Mouse (Mus musculus) layer of hippocampus, adult 18-20 months (tissue): ENCODE measurements at regions not wholly inside any gene's neighbourhood (a gene's known extent, or its start where the extent isn't known, plus 50 kb on each side); places are given as distances from the start of the nearest gene placed in this dataset.

Experiments
- DNase-seq, 2 experiments: peaks; one replicate each; pipeline ENCODE4 v3.0.0; 2022; ENCODE audit warnings: low spot score in 2 of 2

DNA sequence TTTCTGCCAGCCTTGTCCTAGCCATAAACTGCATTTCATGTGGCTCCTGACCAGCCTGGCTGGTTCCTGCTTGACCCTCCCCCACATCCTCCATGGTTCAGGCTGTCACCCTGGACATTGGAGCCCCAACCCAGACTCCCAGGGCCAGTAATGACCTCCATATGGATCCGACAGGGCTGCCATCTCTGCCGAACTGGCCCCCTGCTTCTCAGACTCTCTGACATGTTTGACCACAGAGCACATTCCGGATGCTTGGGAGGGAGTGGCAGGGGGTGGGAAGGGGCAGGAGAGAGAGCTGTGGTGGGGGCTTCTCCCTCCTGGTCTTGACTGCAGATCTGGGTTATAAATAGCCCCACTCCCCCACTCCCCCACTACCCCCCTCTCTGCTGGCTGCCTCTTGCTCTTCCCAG lies 59.0 kb upstream of the Actrt2 start:
- no peak for DNase-seq

DNA sequence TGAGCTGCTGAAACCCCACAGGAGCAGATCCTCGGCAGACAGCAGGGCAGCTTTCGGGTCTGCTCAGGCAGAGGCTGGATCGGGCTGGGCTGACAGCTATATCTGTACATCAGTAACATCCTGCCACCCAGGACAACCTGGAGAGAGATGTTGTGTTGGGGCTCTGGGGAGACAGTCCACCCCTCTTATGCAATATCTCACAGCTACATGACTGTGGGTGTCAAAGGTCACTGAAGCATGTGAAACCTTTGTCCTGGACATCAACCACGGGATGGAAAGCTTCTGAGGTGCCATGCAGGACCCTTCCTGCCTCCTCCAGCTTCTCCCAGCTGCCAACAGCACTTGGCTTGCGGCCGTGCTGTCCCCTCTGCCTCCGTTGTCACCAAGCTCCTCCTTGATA lies 60.3 kb upstream of the Actrt2 start:
- no peak for DNase-seq

DNA sequence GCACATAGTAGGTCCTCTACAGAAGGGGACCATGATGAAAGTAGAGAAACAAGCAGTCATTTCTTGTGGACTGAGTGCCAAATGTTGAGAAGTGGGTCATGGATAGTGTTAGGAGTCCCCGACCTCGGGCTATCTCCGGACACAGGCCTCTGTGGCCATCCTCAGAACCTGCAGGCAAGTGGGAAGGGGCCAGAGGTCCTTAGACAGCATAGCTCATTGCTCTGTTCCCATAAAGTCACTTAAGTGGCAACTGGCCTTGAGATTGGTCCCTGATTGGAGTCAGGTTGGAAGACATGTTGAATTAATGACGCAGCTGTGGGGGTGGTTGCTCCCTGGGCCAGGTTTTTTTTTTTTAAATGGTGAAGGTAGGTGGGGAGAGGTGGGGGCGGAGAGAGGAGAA lies 63.0 kb upstream of the Actrt2 start:
- DNase-seq: no peak

DNA sequence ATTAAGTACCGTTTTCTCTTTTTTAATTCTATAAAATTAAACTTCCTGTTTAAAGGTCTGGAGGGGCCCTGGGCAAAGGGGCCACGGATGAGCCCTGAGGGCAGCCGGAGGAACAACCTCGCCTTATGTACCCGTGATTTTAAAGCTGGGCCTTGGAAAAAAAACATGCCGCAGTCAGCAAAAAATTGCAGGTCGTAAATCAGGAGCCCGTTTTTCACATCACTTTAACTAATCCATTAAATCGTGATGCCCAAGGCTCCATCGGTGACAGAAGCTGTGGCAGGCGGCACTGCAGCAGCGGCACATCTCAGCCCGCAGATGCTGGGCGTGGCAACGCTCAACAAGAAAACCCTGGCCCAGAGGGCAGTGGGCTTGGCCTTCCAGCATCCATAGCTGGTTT lies 63.7 kb upstream of the Actrt2 start:
- no peak for DNase-seq

DNA sequence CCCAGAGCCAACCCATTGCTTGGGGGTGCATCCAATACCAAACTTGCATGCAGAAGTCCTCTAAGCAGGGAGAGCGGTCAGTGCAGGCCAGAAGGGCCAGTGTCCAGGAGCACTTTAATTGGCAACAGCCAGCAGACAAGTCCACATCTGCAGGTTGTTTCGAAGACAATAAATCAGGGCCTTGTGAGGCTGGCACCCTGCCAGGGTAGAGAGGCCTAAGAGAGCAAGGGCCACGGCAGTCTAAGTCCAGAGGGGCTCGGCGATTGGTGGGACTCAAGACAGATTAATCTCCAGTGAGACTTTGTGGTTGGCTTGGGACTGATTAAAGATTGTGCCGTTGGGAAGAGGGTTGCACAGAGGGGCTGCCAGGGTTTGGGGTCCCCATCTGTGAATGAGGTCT lies 68.4 kb upstream of the Actrt2 start:
- no peak for DNase-seq

DNA sequence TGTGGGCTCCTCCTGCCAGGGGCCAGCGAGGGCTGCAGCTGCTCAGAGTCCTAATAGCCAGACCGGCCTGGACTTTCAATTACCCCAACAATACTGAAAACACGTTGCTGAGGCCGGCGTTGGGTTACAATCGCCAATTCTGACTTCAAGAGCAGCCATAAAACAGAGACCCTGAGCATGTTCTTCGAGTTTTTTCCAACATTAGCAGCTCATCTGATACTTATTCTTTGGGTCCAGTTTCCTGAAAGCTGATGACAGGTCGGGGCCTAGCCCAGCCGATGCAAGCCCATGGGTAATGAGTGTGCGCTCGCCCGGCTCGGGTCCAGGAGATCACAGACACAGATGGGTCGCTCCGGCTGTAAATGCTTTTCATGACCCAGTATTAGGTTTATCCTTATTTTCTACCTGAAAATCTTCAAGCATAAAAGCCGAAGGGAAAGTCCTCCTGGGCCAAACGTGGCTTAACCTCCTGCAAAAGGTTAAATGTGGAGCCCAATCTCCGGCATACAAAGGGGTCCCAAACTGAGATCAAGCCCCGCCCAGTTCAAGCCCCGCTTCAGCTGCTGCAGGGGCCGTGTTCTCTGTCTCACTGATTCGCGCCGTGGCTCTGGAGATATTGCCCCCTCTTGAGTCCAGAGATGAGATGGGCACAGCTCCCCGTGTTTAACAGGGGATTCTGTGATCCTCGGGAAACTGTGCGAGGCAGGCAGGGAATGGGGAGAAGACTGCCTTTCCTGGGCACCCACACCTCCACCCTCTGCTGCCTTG lies 73.6 kb upstream of the Actrt2 start:
- DNase-seq: no peak

DNA sequence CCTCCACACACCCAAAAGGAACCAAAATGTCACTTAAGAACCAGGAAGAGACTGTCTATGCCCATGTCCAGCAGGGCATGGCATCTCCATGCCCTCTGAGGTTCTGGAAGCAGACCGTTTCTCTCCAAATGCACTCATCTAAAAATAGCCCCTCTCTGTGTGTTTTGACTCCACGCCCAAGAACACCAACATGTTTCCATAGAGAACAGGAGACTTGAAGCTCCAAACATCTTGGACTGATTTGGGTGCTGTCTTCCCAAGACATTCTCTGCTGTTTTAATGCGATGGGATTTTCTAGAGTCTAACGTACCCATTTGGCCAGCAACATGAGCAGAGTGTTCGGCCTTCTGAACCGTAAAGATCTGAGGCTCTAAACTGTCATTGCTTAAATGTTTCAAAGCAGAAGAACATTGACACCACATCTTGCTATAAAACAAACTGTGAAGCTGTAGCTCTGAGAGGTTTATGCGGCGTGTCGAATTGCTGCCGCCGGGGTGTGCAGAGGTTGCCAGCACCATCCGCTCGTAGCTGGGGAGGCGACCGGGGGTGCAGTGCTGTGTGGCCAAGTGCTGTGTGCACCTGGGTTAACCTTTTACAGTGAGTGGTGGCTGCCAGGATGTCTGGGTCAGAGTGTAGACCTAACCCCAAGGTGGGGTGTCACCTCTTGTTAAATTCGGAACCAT lies 78.8 kb upstream of the Actrt2 start:
- DNase-seq: no peak

DNA sequence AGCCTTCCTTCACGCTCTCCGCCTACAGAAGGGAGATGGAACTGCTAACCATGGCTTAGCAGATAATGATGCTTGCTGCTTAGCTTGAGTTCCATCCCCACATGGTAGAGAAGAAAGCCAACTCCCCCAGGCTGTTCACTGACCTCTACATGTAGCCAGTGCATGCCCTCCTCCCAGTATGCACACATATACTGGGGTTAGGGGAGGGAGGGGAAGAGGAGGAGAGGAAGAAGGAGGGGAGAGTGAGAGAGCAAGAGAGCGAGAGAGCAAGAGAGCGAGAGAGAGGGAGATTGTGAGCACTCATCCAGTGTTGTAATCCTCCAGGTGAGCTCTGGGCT lies 79.3 kb upstream of the Actrt2 start:
- no peak for DNase-seq

DNA sequence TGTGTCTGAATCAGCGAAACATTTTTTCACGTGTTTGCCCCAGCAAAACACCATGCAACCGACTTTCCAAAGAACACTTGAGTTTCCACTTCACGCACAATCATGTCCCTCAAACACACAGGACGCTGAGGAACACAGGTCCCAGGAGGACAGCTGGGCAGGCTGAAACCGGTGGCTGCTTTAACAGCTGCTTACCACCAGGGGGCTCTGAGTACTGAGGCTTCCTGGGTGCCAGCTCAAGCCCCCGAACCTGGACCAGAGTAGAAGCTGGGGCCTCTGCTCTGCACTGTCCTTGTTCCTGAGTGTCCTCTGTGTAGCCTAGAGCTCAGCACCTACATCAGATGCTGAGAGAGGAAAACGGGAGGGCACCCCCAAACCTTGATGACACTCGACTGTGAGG lies 81.5 kb upstream of the Actrt2 start:
- peak in 1 of 2 experiments; percentile 9 for DNase-seq

DNA sequence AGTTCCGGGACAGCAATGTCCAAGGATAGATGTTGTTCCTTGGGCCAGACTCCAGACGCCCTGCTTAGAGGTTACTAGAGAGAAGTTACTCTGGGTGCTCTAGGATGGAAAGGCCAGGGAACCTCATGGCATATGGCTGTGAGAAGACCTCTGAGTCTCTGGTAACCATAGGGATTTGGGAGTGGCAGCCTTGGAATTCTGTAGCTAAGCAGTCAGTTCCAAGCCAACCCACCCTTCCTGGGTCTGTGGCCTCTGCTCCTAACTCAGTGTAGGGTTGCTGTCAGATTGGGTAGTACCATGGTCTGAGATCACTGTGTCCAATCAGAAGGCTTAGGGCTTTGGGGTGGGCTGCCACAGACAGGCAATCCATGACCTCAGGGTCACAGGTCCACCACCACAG lies 82.3 kb upstream of the Actrt2 start:
- DNase-seq: no peak

DNA sequence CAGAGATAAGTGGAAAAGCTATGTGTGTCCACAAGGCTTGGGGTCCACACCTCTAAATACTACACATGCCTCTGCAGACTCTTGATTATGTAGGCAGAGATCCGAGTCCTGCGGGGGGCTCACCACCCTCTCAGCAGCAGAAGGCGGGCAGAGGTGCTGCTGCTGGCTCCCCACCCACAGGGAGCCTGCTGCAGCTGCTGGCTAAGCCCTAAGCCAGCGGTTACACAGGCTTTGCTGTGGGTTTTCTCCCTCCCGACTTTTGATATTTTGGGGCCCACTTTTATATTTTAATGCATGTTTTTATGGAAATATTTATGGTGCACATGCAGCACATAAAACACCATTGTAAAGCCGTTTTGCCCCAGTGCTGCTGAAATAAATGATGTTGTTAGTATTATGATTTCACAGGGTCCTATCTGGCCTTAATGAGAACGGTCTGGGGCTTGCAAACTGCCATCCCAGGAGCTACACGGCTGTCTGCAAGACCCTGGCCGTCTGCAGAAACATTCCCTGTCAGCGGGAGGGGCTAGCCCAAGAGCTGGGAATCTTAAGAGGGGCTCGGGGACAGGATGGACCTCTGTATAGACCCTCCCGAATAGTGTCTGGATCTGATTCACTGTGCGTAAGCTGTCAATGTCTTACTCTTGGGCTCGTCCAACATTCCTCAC lies 82.9 kb upstream of the Actrt2 start:
- no peak for DNase-seq

DNA sequence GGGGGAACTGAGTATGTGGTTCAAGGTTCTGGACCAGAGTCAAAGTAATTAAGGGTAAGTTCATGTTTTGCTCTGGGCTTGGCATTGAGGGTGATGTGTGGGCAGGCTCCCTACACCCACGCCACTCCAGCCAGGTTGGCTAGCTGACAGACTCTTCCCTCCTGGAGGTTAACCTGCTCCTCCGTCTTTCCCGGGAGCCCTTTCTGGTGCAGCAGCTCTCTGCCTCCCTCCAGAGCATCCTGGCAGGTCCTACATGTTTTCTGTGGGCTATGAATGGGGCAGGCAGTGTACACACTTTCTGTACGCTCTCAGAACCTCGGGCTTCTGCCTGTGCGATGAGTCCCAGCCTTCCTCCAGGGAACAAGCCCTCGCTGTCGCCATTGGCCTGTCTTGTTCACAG lies 82.8 kb upstream of the Ttc34 start:
- no peak for DNase-seq

DNA sequence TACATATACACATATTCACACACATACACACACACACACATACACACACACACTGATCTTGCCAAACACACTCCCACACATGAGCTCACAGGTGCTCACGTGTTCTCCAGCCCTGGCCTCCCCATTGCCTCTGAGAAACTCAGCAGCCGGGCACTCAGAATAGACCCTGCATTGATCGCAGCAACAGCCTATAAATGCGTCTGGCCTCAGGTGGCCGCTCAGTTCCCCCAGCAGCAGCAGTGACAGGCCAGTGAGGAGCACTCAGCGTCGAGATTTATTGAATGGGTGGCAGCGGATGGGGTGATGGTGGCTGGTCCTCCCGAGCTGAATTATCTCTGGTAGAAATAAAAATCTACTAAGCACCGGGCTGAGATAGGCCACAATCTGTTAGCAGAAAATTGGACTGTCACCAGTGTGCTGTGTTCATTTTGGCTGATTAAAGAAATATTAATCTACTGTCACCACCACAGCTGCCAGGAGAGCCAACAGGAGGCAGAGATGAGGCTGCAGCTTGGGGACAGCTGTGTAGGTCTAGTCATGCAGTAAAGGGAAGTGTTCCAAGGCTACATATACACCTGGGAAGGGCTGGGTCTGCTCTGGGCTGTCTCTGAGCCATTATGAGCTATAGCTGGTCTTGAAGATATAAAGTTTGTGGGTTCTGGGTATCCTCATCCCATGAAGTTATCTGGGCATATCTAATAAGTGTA lies 80.4 kb upstream of the Ttc34 start:
- DNase-seq: peak in 1 of 2 experiments; percentile 9

DNA sequence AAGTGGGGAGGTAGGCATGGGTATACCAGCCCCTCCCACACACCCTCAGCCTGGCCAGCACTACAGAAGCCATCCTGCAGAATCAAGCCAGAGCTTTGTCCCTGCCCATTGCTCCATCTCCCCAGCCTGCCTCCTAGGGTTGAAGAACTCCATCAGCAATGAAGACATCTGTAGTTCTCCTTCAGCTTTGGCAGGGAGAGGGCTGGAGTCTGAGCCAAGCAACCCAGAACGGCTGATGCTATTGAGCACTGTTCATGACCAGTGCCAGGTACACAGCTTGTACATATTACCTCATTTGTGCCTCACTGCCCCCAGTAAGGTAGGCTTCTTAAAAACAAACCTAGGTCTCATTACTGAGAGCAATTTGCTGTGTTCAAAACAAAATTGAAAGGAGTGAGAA lies 77.4 kb upstream of the Ttc34 start:
- peak in 1 of 2 experiments; percentile 11 for DNase-seq

DNA sequence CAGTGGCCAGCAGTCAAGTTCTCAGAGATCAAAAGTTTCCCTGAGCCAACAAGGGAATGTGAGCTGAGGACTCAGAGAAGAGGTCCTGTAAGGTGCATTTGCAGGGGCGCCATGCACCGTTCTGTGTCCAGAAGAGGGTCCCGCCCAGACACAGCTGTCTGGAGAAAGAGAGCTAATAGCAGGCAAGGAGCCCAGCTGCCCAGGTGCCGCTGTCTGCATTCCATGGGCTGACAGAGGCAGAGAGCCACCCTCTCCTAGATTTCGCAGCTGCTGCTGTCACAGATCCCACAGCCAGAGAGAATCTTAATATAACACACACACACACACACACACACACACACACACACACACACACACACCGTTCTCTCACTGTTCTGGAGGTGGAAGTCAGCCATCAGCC lies 73.0 kb upstream of the Ttc34 start:
- no peak for DNase-seq

DNA sequence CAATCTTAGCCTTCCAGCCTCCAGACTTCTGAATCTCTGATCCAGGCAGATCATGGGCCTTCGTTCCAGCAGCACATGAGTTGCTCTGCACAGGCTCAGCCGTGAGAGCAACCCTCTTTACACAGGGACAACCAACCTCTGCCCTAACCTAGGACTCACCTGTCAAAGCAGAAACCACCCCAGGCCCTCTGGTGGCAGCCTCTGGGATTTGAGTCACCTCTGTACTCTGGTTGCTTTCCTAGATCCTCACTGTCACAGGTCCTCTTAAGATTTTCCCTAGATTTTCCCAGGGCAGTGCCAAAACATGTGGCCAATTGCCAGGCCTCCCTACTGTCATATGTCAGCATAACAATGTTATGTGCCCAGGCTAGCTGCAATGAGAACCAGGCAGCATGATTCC lies 71.1 kb upstream of the Ttc34 start:
- no peak for DNase-seq

DNA sequence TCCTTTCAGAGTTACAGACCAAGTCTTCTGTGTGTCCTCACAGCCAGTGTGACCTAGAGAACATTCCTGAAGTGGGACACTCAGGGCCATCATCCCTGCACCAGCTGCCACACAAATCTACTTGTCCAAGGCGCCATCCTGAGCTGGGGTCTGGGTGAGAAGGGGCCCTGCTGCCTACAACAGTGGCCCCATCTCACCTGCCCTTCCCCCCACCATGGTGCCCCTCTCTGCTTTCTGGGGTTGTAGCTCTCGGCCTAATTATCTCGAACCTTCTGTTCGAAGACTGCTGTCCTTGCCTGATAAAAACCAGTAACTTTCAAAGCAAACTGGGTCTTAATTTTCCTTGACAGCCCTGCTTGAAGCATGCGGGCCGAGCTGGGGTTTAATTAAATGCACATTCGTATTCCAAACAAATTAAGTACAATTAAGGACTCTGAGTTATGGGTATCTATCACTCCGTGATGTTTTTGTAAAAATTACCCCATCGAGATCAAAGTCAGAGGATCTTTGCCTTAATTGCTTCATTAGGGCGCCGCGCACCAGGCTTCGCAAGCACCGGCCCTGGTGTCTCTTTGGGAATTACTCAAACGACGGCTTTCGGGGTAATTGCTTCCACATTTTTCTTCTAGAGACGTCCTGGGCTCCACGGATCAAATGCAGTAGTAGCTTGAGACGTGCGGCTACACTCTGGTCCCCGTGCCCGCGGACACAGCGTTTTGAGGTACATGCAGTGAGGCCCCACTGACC lies 65.8 kb upstream of the Ttc34 start:
- no peak for DNase-seq

DNA sequence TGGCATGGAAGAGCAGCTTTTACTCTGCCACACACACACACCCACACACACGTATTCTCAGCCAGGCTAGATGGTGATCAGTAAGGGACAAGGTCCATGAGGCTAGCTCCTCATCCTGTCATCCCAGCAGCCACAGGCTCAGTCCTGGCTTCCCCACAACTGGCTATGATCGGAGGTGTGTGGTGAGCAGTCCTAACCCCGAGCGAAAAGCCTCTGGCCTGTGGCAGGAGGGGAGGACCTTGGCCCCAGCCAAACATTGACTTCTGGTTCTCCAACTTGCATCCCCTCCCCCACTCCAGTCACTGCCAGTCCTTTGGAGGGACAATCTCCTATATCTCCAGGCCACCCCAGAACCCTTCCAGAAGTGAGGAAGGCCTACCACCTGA lies 65.2 kb upstream of the Ttc34 start:
- DNase-seq: no peak

DNA sequence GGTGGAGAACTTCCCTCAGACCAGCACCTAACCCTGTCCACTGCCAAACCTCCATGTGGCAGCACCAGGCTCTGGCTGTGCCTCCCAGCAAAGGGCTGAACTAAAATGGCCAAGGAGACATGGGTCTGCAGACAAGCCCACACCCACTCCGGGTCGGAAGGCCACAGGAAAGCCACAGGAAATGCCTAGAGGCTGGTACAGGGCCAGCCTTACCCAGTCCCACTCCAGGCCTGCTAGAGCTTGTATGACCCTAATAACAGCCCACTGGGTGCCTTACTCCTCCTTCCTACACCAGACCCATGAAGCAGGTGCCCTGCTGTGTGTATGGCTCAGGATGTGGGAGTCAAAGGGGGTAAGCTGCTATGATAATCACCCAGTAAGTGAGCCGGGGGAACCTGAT lies 63.4 kb upstream of the Ttc34 start:
- DNase-seq: no peak

DNA sequence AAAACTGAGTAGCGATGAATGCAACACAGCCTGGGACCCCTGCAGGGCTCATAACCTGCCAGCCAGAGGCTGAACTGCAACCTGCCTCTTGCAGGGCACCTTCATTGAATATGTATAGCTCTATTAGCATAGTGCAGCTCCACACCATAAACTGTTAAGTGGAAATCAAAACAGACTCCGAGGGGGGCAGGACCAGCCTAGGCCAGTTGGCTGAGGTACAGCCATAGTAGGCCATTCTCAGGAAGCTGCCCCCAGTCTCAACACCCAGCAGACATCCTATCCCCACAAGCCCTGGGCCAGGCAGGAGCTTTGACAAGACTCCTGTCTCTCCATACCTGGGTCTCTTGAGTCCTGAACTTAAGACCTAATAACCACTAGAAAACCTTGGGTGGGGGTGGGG lies 62.9 kb upstream of the Ttc34 start:
- DNase-seq: no peak

DNA sequence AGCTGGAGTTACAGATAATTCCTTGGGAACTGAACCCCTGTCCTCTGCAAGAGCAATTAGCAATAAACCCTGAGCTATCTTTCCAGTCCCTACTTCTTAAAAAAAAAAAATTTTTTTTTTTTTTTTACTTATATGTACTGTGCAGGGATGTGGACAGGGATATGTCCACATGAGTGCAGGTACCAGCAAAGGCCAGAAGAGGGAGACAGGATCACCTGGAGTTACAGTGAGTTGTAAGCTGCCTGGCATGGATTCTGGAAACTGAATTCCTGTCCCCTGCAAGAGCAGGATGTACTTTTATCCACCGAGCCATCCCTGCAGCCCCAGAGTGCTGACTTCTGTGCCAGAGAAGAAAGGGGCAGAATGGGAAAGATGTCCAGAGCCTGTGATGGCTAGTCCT lies 58.4 kb upstream of the Ttc34 start:
- no peak for DNase-seq
